Comparison of ENCODE assay signal across 26 mouse cellular contexts in genomic region chr19:45692211-45692610, GRCm38 (mm10). TPM values are rescaled to one million over a fixed set of nuclear protein-coding genes. Genes with fewer than 3 reads are reported as not detected.
DNase-seq lines count a peak whose midpoint lies in the region; ATAC-seq and TF ChIP-seq lines count a peak whose summit lies in the region.
"Had no signal": no experiment of that assay in that cellular context is flagged by ENCODE, and none has a peak within 500 bp of the region (broad histone marks: within the 10 kb centered on the region; RNA-seq: fewer than 3 reads in every experiment).

No protein-coding gene starts in this region.

- H3K36me3 ChIP-seq in hindbrain, embryonic 13.5 days = no peaks in the 10 kb centered on the region
- H3K36me3 ChIP-seq: embryonic facial prominence, embryonic 10.5 days; G1E; heart, embryonic 12.5 days; limb, embryonic 10.5 days; liver, embryonic 12.5 days; lung, embryonic 15.5 days had no signal

- no peaks in the 10 kb centered on the region for H3K4me1 ChIP-seq in lung, adult 2 months (ENCODE audit: control insufficient read depth, insufficient read depth, low read length)
- H3K4me1 ChIP-seq in hindbrain, embryonic 13.5 days (replicated peaks) = peaks cover 4% of the 10 kb centered on the region; the same call in 1 of the 2 replicates
- H3K4me1 ChIP-seq: liver, embryonic 12.5 days; lung, embryonic 15.5 days had no signal

- H3K4me3 ChIP-seq in lung, adult 2 months (replicated peaks; ENCODE audit: extremely low read depth, low read depth, low read length) = no peak overlapping the region
- H3K4me3 ChIP-seq in hindbrain, embryonic 13.5 days = no peak overlapping the region
- H3K4me3 ChIP-seq: embryonic facial prominence, embryonic 10.5 days; heart, embryonic 12.5 days; limb, embryonic 10.5 days; liver, embryonic 12.5 days; lung, embryonic 15.5 days had no signal

- H3K4me2 ChIP-seq in hindbrain, embryonic 13.5 days = no peak overlapping the region
- H3K4me2 ChIP-seq: heart, embryonic 12.5 days; liver, embryonic 12.5 days; lung, embryonic 15.5 days had no signal

- 82% methylated on average over 8 of the region's 8 CpGs for WGBS in lung, adult 2 months
- WGBS in hindbrain, embryonic 13.5 days = 92% methylated on average over 8 of the region's 8 CpGs

- intact Hi-C loops in heart, postnatal 25 days (cut with DNase I) = no loop called here

- peaks cover 37% of the 10 kb centered on the region for H3K27me3 ChIP-seq in hindbrain, embryonic 13.5 days
- H3K27me3 ChIP-seq: heart, embryonic 12.5 days; lung, embryonic 15.5 days had no signal

- H3K9ac ChIP-seq in hindbrain, embryonic 13.5 days = no peak overlapping the region
- H3K9ac ChIP-seq: heart, embryonic 12.5 days; liver, embryonic 12.5 days; lung, embryonic 15.5 days had no signal

- TF ChIP-seq CTCF in lung, adult 2 months (IDR thresholded peaks at IDR 0.05; ENCODE audit: insufficient read depth, low read length) = no peak

- ATAC-seq in hindbrain, embryonic 13.5 days (ENCODE audit: low FRiP score) = no peak
- ATAC-seq: CD4-positive, CD25-positive, alpha-beta regulatory T cell, adult 4 months; forebrain, embryonic 14.5 days; hindbrain, embryonic 16.5 days; liver, embryonic 12.5 days had no signal

- H3K27ac ChIP-seq in hindbrain, embryonic 13.5 days = no peak overlapping the region
- H3K27ac ChIP-seq: embryonic facial prominence, embryonic 10.5 days; kidney, postnatal 0 days; limb, embryonic 10.5 days; liver, embryonic 12.5 days; lung, embryonic 15.5 days had no signal

- peak; percentile 76 for DNase-seq in heart, adult 11 months
- DNase-seq in heart, postnatal 25 days (ENCODE audit: low spot score) = no peak
- DNase-seq in layer of hippocampus, adult 18-20 months (ENCODE audit: low spot score in 2 of 2) = peak; percentile 28 to 55
- peak; percentile 4 to 40 for DNase-seq in left cerebral cortex, adult 9 months (ENCODE audit: low spot score in 2 of 2)
- peak; percentile 34 for DNase-seq in right cerebral cortex, postnatal 25 days
- no peak for DNase-seq in lung, adult 2 months
- no peak for DNase-seq in c-Kit-positive CD71-positive TER-119-positive erythroid progenitor cells, embryonic 14.5 days (ENCODE audit: low spot score)
- DNase-seq: cerebellum, adult 11 months; cerebellum, postnatal 36 days; heart, postnatal 36 days; kidney, adult 11 months; thymus, adult 2 months had no signal

- no peaks in the 10 kb centered on the region for H3K9me3 ChIP-seq in hindbrain, embryonic 13.5 days
- H3K9me3 ChIP-seq: G1E; limb, embryonic 10.5 days; liver, embryonic 12.5 days; lung, embryonic 15.5 days had no signal

- TF ChIP-seq POLR2A in lung, adult 2 months (IDR thresholded peaks at IDR 0.05; ENCODE audit: borderline replicate concordance, extremely low read depth, low read depth, low read length) = no peak

RNA-seq across cellular contexts. Expression of gene Fbxw4, which starts 32.1 kb away (rescaled TPM):
- total RNA-seq in heart, postnatal 25 days (2021) = 10 to 100 TPM; 29.7 to 30.4 TPM
- 10 to 100 TPM; 36.4 to 38.7 TPM for total RNA-seq in layer of hippocampus, adult 18-20 months (2021)
- 95.0 and 99.6 TPM in 2 replicates for polyA plus RNA-seq in lung, adult 2 months (2012; rRNA removed)
- 3.6 and 4.2 TPM in 2 replicates for polyA plus RNA-seq in hindbrain, embryonic 13.5 days (2015; fragmentation: Nextera tagmentation; extraction: Ambion mirVana)

RNA-seq across cellular contexts. Expression of gene Fgf8, which starts 50.5 kb away (rescaled TPM):
- total RNA-seq in heart, postnatal 25 days (2021) = not detected
- not detected for total RNA-seq in layer of hippocampus, adult 18-20 months (2021)
- polyA plus RNA-seq in lung, adult 2 months (2012; rRNA removed) = not detected in 2 replicates
- polyA plus RNA-seq in hindbrain, embryonic 13.5 days (2015; fragmentation: Nextera tagmentation; extraction: Ambion mirVana) = 0.44 and 0.95 TPM in 2 replicates
- total RNA-seq: G1E; gastrocnemius, adult 18-20 months; heart, postnatal 36 days; megakaryocyte, adult 5-6 weeks had no signal
- polyA plus RNA-seq: CD4-positive, CD25-positive, alpha-beta regulatory T cell, adult 4 months; G1E; heart, embryonic 12.5 days; liver, embryonic 12.5 days; lung, embryonic 15.5 days; midbrain, postnatal 0 days had no signal

RNA-seq across cellular contexts. Expression of gene Npm3, which starts 57.2 kb away (rescaled TPM):
- 10 to 100 TPM; 16.9 TPM for total RNA-seq in heart, postnatal 25 days (2021)
- total RNA-seq in layer of hippocampus, adult 18-20 months (2021) = 10 to 100 TPM in 1 of 2 experiments, 1 to 10 TPM in 1; 9.6 to 11.3 TPM
- polyA plus RNA-seq in lung, adult 2 months (2012; rRNA removed) = 39.0 and 41.3 TPM in 2 replicates
- polyA plus RNA-seq in hindbrain, embryonic 13.5 days (2015; fragmentation: Nextera tagmentation; extraction: Ambion mirVana) = 5.3 and 6.5 TPM in 2 replicates

Comparison
In these comparisons a context has a peak if more than half of its experiments do, and no peak if none do; other contexts are left out.
1. DNase-seq: peak in heart, adult 11 months (single experiment), layer of hippocampus, adult 18-20 months (2 of 2), left cerebral cortex, adult 9 months (2 of 2) and right cerebral cortex, postnatal 25 days (single experiment); none in heart, postnatal 25 days (single experiment), lung, adult 2 months (single experiment) and c-Kit-positive CD71-positive TER-119-positive erythroid progenitor cells, embryonic 14.5 days (single experiment).